ENCODE assay signal across 8 mouse cellular contexts in the genomic region with DNA sequence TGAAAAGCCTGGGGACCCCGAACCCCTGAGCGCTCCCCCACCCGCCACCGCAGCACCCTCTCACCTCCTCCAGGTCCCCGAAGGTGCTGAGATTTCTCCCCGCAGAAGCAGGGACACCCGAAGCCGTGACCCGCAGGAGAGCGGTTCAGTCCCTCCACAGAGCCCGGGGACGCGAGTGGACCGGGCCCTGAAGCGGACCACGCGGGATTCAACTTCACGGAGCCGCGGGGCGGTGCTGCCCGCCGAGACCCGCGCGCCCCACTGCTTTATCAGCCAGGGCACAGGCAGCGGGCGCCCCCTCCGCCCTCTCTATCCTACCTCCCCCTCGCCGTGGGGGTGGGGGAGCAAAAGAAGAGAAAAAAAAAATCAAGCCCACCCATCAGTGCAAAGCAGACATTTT. TPM values are rescaled to one million over a fixed set of nuclear protein-coding genes. Genes with fewer than 3 reads are reported as not detected.
DNase-seq lines count a peak whose midpoint lies in the region; ATAC-seq and TF ChIP-seq lines count a peak whose summit lies in the region.

No protein-coding gene starts in this region.

- H3K27me3 ChIP-seq in hindbrain, embryonic 13.5 days, result 0 out of 2 replicates have a peak, but pooled peaks cover 4% of the 10 kb centered on the region
- H3K27me3 ChIP-seq in midbrain, embryonic 15.5 days (replicated peaks), result no peaks in the 10 kb centered on the region

- 1% methylated on average over 31 of the region's 31 CpGs for WGBS in hindbrain, embryonic 13.5 days
- WGBS in midbrain, embryonic 15.5 days, result under 1% methylated on average over 31 of the region's 31 CpGs

- H3K9me3 ChIP-seq in hindbrain, embryonic 13.5 days, result no peaks in the 10 kb centered on the region
- no peaks in the 10 kb centered on the region for H3K9me3 ChIP-seq in midbrain, embryonic 15.5 days

- peaks cover 8% of the 10 kb centered on the region; the same call in 1 of the 2 replicates for H3K36me3 ChIP-seq in hindbrain, embryonic 13.5 days
- H3K36me3 ChIP-seq in midbrain, embryonic 15.5 days (replicated peaks), result no peaks in the 10 kb centered on the region

- no peak for TF ChIP-seq CTCF in left cerebral cortex, adult 2 months (IDR thresholded peaks at IDR 0.05)

- H3K9ac ChIP-seq in hindbrain, embryonic 13.5 days, result peak overlapping the region; percentile 93
- peak overlapping the region; percentile 89 for H3K9ac ChIP-seq in midbrain, embryonic 15.5 days

- H3K4me2 ChIP-seq in hindbrain, embryonic 13.5 days, result peak overlapping the region; percentile 73
- peak overlapping the region; percentile 78 for H3K4me2 ChIP-seq in midbrain, embryonic 15.5 days

- peak overlapping the region; percentile 82 for H3K4me3 ChIP-seq in left cerebral cortex, adult 2 months
- peak overlapping the region; percentile 90 for H3K4me3 ChIP-seq in hindbrain, embryonic 13.5 days
- H3K4me3 ChIP-seq in midbrain, embryonic 15.5 days, result peak overlapping the region; percentile 96

- peak overlapping the region; percentile 80 for H3K27ac ChIP-seq in left cerebral cortex, adult 2 months
- peak overlapping the region; percentile 88 for H3K27ac ChIP-seq in hindbrain, embryonic 13.5 days
- H3K27ac ChIP-seq in midbrain, embryonic 15.5 days, result peak overlapping the region; percentile 82

- intact Hi-C loops in left cerebral cortex, adult 2 months (cut with DNase I), result loop anchor here (5.0 kb wide), 1 partner anchor 69 kb away; no protein-coding TSS in a partner anchor

- ATAC-seq in hindbrain, embryonic 13.5 days (ENCODE audit: low FRiP score), result peak; percentile 46
- ATAC-seq in midbrain, embryonic 15.5 days (replicated peaks), result peak; percentile 63

- DNase-seq in adrenal gland, postnatal 10 days, result peak; percentile 2
- DNase-seq in adrenal gland, postnatal 25 days, result no peak
- peak; percentile 13 to 23 for DNase-seq in left cerebral cortex, adult 2 months (ENCODE audit: extremely low spot score in 1 of 2, low spot score in 2 of 2)
- DNase-seq in left cerebral cortex, adult 8-10 months (ENCODE audit: low spot score in 2 of 2), result no peak
- DNase-seq in natural killer cell, adult 2 months (ENCODE audit: low spot score in 2 of 2), result no peak
- no peak for DNase-seq in gastrocnemius, adult 18-20 months (ENCODE audit: low spot score)

- peaks cover 16% of the 10 kb centered on the region for H3K4me1 ChIP-seq in hindbrain, embryonic 13.5 days (replicated peaks)
- peaks cover 24% of the 10 kb centered on the region for H3K4me1 ChIP-seq in midbrain, embryonic 15.5 days

RNA-seq across cellular contexts. Expression of a gene that starts 0.4 kb away (rescaled TPM):
- total RNA-seq in adrenal gland, postnatal 10 days (2021), result 1 to 10 TPM; 1.1 to 1.8 TPM
- 0.90 and 1.3 TPM in 2 replicates for total RNA-seq in adrenal gland, postnatal 25 days (2021)
- total RNA-seq in left cerebral cortex, adult 2 months (2021), result 10 to 100 TPM; 66.7 to 69.6 TPM
- total RNA-seq in left cerebral cortex, adult 8-10 months (2022), result 10 to 100 TPM; 56.4 to 66.4 (median 58.1) TPM
- polyA plus RNA-seq in hindbrain, embryonic 13.5 days (2015; fragmentation: Nextera tagmentation; extraction: Ambion mirVana), result 14.7 and 15.9 TPM in 2 replicates
- polyA plus RNA-seq in midbrain, embryonic 15.5 days (2015; fragmentation: Nextera tagmentation; extraction: Ambion mirVana), result 27.5 and 29.1 TPM in 2 replicates
- total RNA-seq in gastrocnemius, adult 18-20 months (2021), result under 1 TPM; 0.14 to 0.19 TPM

Comparison
In these comparisons a context has a peak if more than half of its experiments do, and no peak if none do; other contexts are left out.
1. DNase-seq: peak in adrenal gland, postnatal 10 days (single experiment) and left cerebral cortex, adult 2 months (2 of 2); none in adrenal gland, postnatal 25 days (single experiment), left cerebral cortex, adult 8-10 months (0 of 2), natural killer cell, adult 2 months (0 of 2) and gastrocnemius, adult 18-20 months (single experiment).
2. RNA of a gene that starts 0.4 kb away (total RNA-seq): 66.7 to 69.6 TPM in left cerebral cortex, adult 2 months and 56.4 to 66.4 TPM in left cerebral cortex, adult 8-10 months; 1.1 to 1.8 TPM in adrenal gland, postnatal 10 days, 0.90 to 1.3 TPM in adrenal gland, postnatal 25 days and 0.14 to 0.19 TPM in gastrocnemius, adult 18-20 months; every median in the first group is over 10 times any median in the second.
3. Peak in every context shown above with its lines, with median percentiles within 50 percentile points of each other: H3K27ac ChIP-seq and H3K4me3 ChIP-seq.